Mouse (Mus musculus): ENCODE measurements around the gene Slc9b2. TPM values are rescaled to one million over a fixed set of nuclear protein-coding genes. Genes with fewer than 3 reads are reported as not detected.

The Slc9b2 gene
- polyA plus RNA-seq, 1 experiment, result 6.3 TPM

DNA sequence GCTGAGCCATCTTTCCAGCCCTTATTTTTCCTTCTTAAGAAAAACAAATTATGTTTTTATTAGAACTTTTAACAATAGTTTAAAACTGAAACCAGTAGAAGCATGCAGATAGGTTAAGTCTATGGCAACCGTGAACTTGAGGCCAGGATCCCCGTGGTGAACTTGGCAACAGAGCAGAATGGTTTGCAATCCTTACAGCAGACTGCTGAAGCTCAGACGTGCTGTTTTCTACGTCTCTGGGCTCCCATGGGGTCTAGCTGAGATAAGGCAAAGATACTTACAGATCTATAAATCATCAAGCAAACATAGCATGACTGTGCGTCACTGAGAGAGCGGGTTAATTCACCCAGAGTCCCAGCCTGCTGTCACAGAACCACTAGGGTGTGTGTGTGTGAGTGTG lies 7.4 kb upstream of the Slc9b2 start:
- H3K36me3 ChIP-seq (ENCODE audit: control insufficient read depth, insufficient read depth, low read length, poor library complexity, severe bottlenecking), result no peaks in the 10 kb centered on the region
- no peaks in the 10 kb centered on the region for H3K9me3 ChIP-seq (replicated peaks; ENCODE audit: control insufficient read depth, insufficient read depth, low read length, poor library complexity, severe bottlenecking)
- no peak overlapping the region for H3K9ac ChIP-seq (ENCODE audit: low read depth, poor library complexity, severe bottlenecking)
- H3K4me1 ChIP-seq (ENCODE audit: control insufficient read depth, insufficient read depth, low read length), result no peaks in the 10 kb centered on the region
- TF ChIP-seq POLR2A (IDR thresholded peaks at IDR 0.05; ENCODE audit: insufficient read depth, low read length) (no peak), CTCF (IDR thresholded peaks at IDR 0.05; ENCODE audit: low read depth, low read length) (no peak), EP300 (IDR thresholded peaks at IDR 0.05; ENCODE audit: insufficient read depth, low read depth, low read length) (no peak)
- H3K4me3 ChIP-seq (ENCODE audit: low read depth, low read length), result no peak overlapping the region
- H3K27me3 ChIP-seq (ENCODE audit: control insufficient read depth, insufficient read depth, low read length, poor library complexity, severe bottlenecking), result no peaks in the 10 kb centered on the region
- H3K27ac ChIP-seq (ENCODE audit: insufficient read depth, low read length), result no peak overlapping the region

DNA sequence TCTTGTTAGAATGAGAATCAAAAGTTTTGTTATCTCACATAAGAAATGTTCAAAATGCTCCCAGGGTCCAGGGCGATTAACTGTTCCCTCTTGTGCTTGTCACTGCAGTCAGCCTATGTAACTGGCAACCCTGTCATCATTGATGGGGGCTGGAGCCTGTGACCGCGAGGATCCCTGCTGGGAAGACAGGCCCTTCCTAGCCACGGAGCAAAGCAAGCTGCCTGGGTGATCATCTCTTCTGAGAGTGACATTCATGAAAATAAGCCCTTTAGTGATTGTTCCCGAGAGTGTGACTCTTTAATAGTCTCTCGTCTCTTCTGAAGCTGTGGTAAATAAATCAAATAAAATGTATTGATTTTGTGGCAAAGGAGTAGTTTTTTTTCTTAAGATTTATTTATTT lies 3.4 kb upstream of the Slc9b2 start:
- no peak overlapping the region for H3K4me3 ChIP-seq (ENCODE audit: low read depth, low read length)
- no peaks in the 10 kb centered on the region for H3K4me1 ChIP-seq (ENCODE audit: control insufficient read depth, insufficient read depth, low read length)
- TF ChIP-seq CTCF (IDR thresholded peaks at IDR 0.05; ENCODE audit: low read depth, low read length) (no peak), POLR2A (IDR thresholded peaks at IDR 0.05; ENCODE audit: insufficient read depth, low read length) (no peak), EP300 (IDR thresholded peaks at IDR 0.05; ENCODE audit: insufficient read depth, low read depth, low read length) (no peak)

DNA sequence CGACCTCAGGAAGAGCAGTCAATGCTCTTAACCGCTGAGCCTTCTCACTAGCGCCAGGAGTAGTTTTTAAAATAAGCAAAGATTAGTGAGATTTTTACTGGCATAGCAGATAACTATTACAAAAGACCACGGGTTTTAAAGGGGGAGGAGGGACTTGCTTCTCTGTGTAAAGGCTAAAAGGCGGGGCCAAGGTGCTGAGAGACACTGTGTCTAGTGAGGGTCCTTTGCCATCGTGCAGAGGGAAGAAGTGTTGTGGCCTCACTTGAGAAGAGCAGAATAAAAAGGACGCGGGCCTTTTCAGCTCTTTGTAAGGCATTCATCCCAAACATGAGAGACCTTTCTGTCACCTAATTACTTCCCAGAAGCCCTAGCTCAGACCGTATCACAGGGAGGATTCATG lies 2.9 kb upstream of the Slc9b2 start:
- no peaks in the 10 kb centered on the region for H3K4me1 ChIP-seq (ENCODE audit: control insufficient read depth, insufficient read depth, low read length)

More for the DNA sequence above, 3.4 kb upstream of the Slc9b2 start:
- Histone ChIP-seq H3K27ac (ENCODE audit: insufficient read depth, low read length) (no peak overlapping the region), H3K9ac (ENCODE audit: low read depth, poor library complexity, severe bottlenecking) (no peak overlapping the region), H3K27me3 (ENCODE audit: control insufficient read depth, insufficient read depth, low read length, poor library complexity, severe bottlenecking) (no peaks in the 10 kb centered on the region), H3K9me3 (replicated peaks; ENCODE audit: control insufficient read depth, insufficient read depth, low read length, poor library complexity, severe bottlenecking) (no peaks in the 10 kb centered on the region), H3K36me3 (ENCODE audit: control insufficient read depth, insufficient read depth, low read length, poor library complexity, severe bottlenecking) (no peaks in the 10 kb centered on the region)

DNA sequence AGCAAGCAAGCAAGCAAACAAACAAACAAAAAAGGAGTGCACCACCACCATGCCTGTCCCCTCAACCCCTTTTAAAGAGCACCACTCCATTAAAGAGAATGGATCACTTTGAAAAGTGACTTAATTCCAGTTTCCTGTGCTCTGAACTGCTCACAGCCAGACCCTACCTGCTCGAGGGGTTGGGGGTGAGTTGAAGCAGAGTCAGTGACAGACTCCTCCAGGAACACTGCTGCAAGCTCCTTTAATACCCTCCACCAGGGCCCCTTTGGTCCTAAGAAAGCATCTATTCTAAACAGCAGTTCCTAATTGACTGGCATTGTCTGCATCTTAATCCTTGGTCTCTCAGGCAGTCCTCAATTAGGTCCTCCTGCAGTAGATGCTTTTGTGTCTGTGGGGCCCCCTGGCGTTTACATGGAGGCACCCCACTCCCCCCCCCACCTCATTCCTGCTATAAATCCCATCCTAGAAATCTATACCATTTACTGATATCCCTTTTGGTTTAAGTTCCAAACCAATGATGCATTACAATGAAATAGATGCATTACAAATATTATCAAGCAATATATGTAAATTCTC lies 5.5 kb downstream of the Slc9b2 start:
- H3K27me3 ChIP-seq (ENCODE audit: control insufficient read depth, insufficient read depth, low read length, poor library complexity, severe bottlenecking), result no peaks in the 10 kb centered on the region
- no peak overlapping the region for H3K27ac ChIP-seq (ENCODE audit: insufficient read depth, low read length)
- no peaks in the 10 kb centered on the region for H3K36me3 ChIP-seq (ENCODE audit: control insufficient read depth, insufficient read depth, low read length, poor library complexity, severe bottlenecking)
- no peak overlapping the region for H3K4me3 ChIP-seq (ENCODE audit: low read depth, low read length)
- no peaks in the 10 kb centered on the region for H3K4me1 ChIP-seq (ENCODE audit: control insufficient read depth, insufficient read depth, low read length)
- TF ChIP-seq EP300 (IDR thresholded peaks at IDR 0.05; ENCODE audit: insufficient read depth, low read depth, low read length), result no peak
- TF ChIP-seq CTCF (IDR thresholded peaks at IDR 0.05; ENCODE audit: low read depth, low read length), result no peak
- TF ChIP-seq POLR2A (IDR thresholded peaks at IDR 0.05; ENCODE audit: insufficient read depth, low read length), result no peak
- peaks cover 2% of the 10 kb centered on the region; the same call in 1 of the 2 replicates for H3K9me3 ChIP-seq (replicated peaks; ENCODE audit: control insufficient read depth, insufficient read depth, low read length, poor library complexity, severe bottlenecking)
- no peak overlapping the region for H3K9ac ChIP-seq (ENCODE audit: low read depth, poor library complexity, severe bottlenecking)

More for the DNA sequence above, 2.9 kb upstream of the Slc9b2 start:
- Histone ChIP-seq H3K9ac (ENCODE audit: low read depth, poor library complexity, severe bottlenecking) (no peak overlapping the region), H3K9me3 (replicated peaks; ENCODE audit: control insufficient read depth, insufficient read depth, low read length, poor library complexity, severe bottlenecking) (no peaks in the 10 kb centered on the region), H3K27me3 (ENCODE audit: control insufficient read depth, insufficient read depth, low read length, poor library complexity, severe bottlenecking) (no peaks in the 10 kb centered on the region), H3K36me3 (ENCODE audit: control insufficient read depth, insufficient read depth, low read length, poor library complexity, severe bottlenecking) (no peaks in the 10 kb centered on the region), H3K4me3 (ENCODE audit: low read depth, low read length) (no peak overlapping the region), H3K27ac (ENCODE audit: insufficient read depth, low read length) (no peak overlapping the region)
- TF ChIP-seq EP300 (IDR thresholded peaks at IDR 0.05; ENCODE audit: insufficient read depth, low read depth, low read length), result no peak
- TF ChIP-seq CTCF (IDR thresholded peaks at IDR 0.05; ENCODE audit: low read depth, low read length), result no peak
- no peak for TF ChIP-seq POLR2A (IDR thresholded peaks at IDR 0.05; ENCODE audit: insufficient read depth, low read length)

DNA sequence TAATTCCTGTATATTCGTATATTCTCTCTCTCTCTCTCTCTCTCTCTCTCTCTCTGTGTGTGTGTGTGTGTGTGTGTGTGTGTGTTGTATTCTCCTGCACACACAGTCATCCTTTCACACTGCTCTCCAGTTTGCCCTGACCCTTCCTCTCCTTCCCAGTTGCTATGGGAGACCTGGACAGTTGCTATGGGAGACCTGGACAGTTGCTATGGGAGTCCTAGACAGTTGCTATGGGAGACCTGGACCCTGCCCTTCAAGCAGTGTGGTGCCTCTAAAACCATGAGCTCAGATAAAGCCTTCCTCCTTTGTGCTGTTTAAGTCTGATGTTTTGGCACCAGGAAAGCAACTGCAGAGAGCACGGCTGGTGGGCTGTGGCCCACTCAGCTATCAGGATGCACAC lies 6.2 kb downstream of the Slc9b2 start:
- H3K36me3 ChIP-seq (ENCODE audit: control insufficient read depth, insufficient read depth, low read length, poor library complexity, severe bottlenecking), result no peaks in the 10 kb centered on the region
- no peaks in the 10 kb centered on the region for H3K27me3 ChIP-seq (ENCODE audit: control insufficient read depth, insufficient read depth, low read length, poor library complexity, severe bottlenecking)
- H3K4me1 ChIP-seq (ENCODE audit: control insufficient read depth, insufficient read depth, low read length), result no peaks in the 10 kb centered on the region
- no peak overlapping the region for H3K9ac ChIP-seq (ENCODE audit: low read depth, poor library complexity, severe bottlenecking)
- peaks cover 2% of the 10 kb centered on the region; the same call in 1 of the 2 replicates for H3K9me3 ChIP-seq (replicated peaks; ENCODE audit: control insufficient read depth, insufficient read depth, low read length, poor library complexity, severe bottlenecking)
- H3K4me3 ChIP-seq (ENCODE audit: low read depth, low read length), result no peak overlapping the region
- H3K27ac ChIP-seq (ENCODE audit: insufficient read depth, low read length), result no peak overlapping the region
- TF ChIP-seq EP300 (IDR thresholded peaks at IDR 0.05; ENCODE audit: insufficient read depth, low read depth, low read length), result no peak
- no peak for TF ChIP-seq POLR2A (IDR thresholded peaks at IDR 0.05; ENCODE audit: insufficient read depth, low read length)
- no peak for TF ChIP-seq CTCF (IDR thresholded peaks at IDR 0.05; ENCODE audit: low read depth, low read length)

DNA sequence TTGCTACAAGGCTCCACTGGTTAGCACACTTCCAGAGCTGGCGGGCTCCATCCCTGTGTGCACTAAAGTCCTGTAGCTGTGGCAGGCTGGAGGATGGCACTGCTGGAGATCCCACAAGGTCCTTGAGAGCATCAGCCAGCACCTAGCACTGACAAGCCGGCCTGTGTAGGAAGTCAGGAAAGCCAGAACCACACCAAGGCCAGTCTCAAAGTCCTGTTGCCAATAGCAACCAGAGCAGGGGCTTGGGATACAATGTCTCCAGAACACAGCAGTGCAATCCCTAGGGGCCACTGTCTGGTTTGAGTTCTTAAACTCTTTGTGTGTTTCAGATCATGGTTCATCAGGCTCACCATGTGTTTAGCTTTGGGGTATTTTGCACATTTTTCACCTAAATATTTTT lies 7.3 kb downstream of the Slc9b2 start:
- Histone ChIP-seq H3K9ac (ENCODE audit: low read depth, poor library complexity, severe bottlenecking) (no peak overlapping the region), H3K9me3 (replicated peaks; ENCODE audit: control insufficient read depth, insufficient read depth, low read length, poor library complexity, severe bottlenecking) (peaks cover 2% of the 10 kb centered on the region; the same call in 1 of the 2 replicates), H3K36me3 (ENCODE audit: control insufficient read depth, insufficient read depth, low read length, poor library complexity, severe bottlenecking) (no peaks in the 10 kb centered on the region), H3K27ac (ENCODE audit: insufficient read depth, low read length) (no peak overlapping the region), H3K27me3 (ENCODE audit: control insufficient read depth, insufficient read depth, low read length, poor library complexity, severe bottlenecking) (no peaks in the 10 kb centered on the region), H3K4me3 (ENCODE audit: low read depth, low read length) (no peak overlapping the region), H3K4me1 (ENCODE audit: control insufficient read depth, insufficient read depth, low read length) (no peaks in the 10 kb centered on the region)
- no peak for TF ChIP-seq EP300 (IDR thresholded peaks at IDR 0.05; ENCODE audit: insufficient read depth, low read depth, low read length)
- TF ChIP-seq CTCF (IDR thresholded peaks at IDR 0.05; ENCODE audit: low read depth, low read length), result no peak
- no peak for TF ChIP-seq POLR2A (IDR thresholded peaks at IDR 0.05; ENCODE audit: insufficient read depth, low read length)
